Mouse (Mus musculus): ENCODE measurements around the gene Rrbp1.

DNA sequence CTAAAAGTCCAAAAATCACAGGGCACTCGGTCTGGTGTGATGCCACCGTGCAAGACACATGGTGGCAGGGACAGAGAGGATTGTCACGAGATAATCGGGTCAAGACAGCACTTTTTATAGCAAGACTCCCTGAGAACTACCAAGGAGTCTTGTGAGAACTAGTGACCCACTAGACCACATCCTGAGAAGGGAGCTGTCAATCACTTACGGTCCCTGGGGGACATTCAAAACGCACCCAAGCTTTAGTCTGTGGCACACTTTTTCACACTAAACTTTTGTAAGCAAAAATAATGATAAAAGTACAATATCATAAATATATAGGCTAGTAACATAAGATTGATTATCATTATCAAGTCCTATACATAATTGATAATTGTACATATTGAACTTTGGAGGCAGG is 39.8 kb upstream of the Rrbp1 start:
- TF ChIP-seq CTCF (IDR thresholded peaks at IDR 0.05; ENCODE audit: borderline replicate concordance, insufficient read depth, low read depth, low read length) (no peak), POLR2A (IDR thresholded peaks at IDR 0.05; ENCODE audit: borderline replicate concordance, insufficient read depth, low read length) (no peak)

All from cerebellum, adult 2 months (tissue).